Mouse (Mus musculus): ENCODE data around the gene Nipal3.

DNA sequence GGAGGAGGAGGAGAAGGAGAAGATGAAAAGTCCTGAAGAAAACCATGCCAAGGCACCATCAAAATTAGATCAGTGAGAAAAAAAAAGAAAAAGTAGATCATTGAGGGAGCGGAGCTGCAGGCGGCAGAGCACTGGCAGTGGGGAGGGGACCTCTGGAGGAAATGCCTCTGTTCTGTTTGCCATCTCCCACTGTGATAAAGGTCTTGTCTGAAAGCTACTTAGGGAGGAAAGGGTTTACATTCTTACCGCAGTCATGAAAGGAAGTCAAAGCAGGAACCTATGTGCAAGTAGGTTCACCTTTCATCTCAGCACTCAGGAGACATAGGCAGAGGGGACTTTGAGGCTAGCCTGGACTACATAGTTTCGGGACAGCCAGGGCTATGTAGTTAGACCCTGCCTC is 6.7 kb upstream of the Nipal3 start:
- TF ChIP-seq FLI1 (IDR thresholded peaks at IDR 0.05; ENCODE audit: low read length) (no peak), GATA1 (IDR thresholded peaks at IDR 0.05; ENCODE audit: borderline replicate concordance, low read length) (no peak)
